Mouse (Mus musculus) heart, postnatal 0 days (tissue): ENCODE measurements at regions not wholly inside any gene's neighbourhood (a gene's known extent, or its start where the extent isn't known, plus 50 kb on each side); places are given as distances from the start of the nearest gene placed in this dataset.

ENCODE experiments used
- CTCF ChIP-seq: IDR thresholded peaks from 2 replicates; pipeline ENCODE4 v1.5.1; 2016; ENCODE audit warnings: antibody characterized with exemption, control low read depth, low read depth
- EP300 ChIP-seq: IDR thresholded peaks from 2 replicates; pipeline ENCODE4 v1.6.1; 2016; ENCODE audit warnings: antibody characterized with exemption, low read depth

DNA sequence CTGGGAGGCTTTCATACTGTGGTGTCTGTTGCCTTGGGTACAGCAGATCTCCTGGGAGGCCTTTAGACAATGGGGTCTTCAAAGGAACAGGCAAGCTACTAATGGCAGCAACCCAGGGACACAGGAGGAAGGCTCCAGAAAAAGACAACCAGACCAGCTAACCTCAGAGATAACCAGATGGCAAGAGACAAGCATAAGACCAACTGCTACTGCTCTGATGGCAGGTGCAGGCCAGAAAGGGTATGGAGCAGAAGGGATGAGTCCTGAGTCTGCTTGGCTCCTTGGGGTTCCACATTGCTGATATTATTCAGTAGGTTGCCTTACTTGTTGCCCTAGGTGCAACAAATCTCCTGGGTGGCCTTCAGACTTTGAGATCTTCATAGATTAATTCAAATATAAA is 476.2 kb upstream of the Kcnd2 start:
- no peak for TF ChIP-seq CTCF
- no peak for TF ChIP-seq EP300
